Mouse (Mus musculus): ENCODE results near the gene Mbip. TPM values are rescaled to one million over a fixed set of nuclear protein-coding genes. Genes with fewer than 3 reads are reported as not detected.
A peak's percentile ranks its signal among the peaks of the same experiment; 100 is the strongest.

The Mbip gene
- polyA plus RNA-seq, 1 experiment = 37.8 TPM

- TF ChIP-seq CTCF (IDR thresholded peaks at IDR 0.05; ENCODE audit: insufficient read depth, low read length) (no peak), POLR2A (IDR thresholded peaks at IDR 0.05; ENCODE audit: borderline replicate concordance, extremely low read depth, low read depth, low read length) (no peak)
- Histone ChIP-seq H3K4me1 (ENCODE audit: control insufficient read depth, insufficient read depth, low read length) (no peaks in the 10 kb centered on the region), H3K4me3 (replicated peaks; ENCODE audit: extremely low read depth, low read depth, low read length) (no peak overlapping the region)
- 80% methylated on average over 4 of the region's 4 CpGs for WGBS
- DNase-seq = no peak
Measured at GRCm38 (mm10) chr12:56318941-56319340, 26.8 kb downstream of the Mbip start.

- no peaks in the 10 kb centered on the region for H3K4me1 ChIP-seq (ENCODE audit: control insufficient read depth, insufficient read depth, low read length)
- DNase-seq = no peak
- WGBS = 82% methylated on average over 8 of the region's 8 CpGs
- no peak overlapping the region for H3K4me3 ChIP-seq (replicated peaks; ENCODE audit: extremely low read depth, low read depth, low read length)
- TF ChIP-seq CTCF (IDR thresholded peaks at IDR 0.05; ENCODE audit: insufficient read depth, low read length) = no peak
- no peak for TF ChIP-seq POLR2A (IDR thresholded peaks at IDR 0.05; ENCODE audit: borderline replicate concordance, extremely low read depth, low read depth, low read length)
Measured at GRCm38 (mm10) chr12:56318059-56318458, 27.6 kb downstream of the Mbip start.

- Histone ChIP-seq H3K4me3 (replicated peaks; ENCODE audit: extremely low read depth, low read depth, low read length) (no peak overlapping the region), H3K4me1 (ENCODE audit: control insufficient read depth, insufficient read depth, low read length) (no peaks in the 10 kb centered on the region)
- TF ChIP-seq POLR2A (IDR thresholded peaks at IDR 0.05; ENCODE audit: borderline replicate concordance, extremely low read depth, low read depth, low read length) (no peak), CTCF (IDR thresholded peaks at IDR 0.05; ENCODE audit: insufficient read depth, low read length) (no peak)
- no peak for DNase-seq
- 47% methylated on average over 6 of the region's 6 CpGs for WGBS
Measured at GRCm38 (mm10) chr12:56305758-56306157, 39.9 kb downstream of the Mbip start.

GRCm38 (mm10) chr12:56302321-56303017 lies 43.2 kb downstream of the Mbip start:
- TF ChIP-seq CTCF (IDR thresholded peaks at IDR 0.05; ENCODE audit: insufficient read depth, low read length) (no peak), POLR2A (IDR thresholded peaks at IDR 0.05; ENCODE audit: borderline replicate concordance, extremely low read depth, low read depth, low read length) (no peak)
- H3K4me3 ChIP-seq (replicated peaks; ENCODE audit: extremely low read depth, low read depth, low read length) = no peak overlapping the region
- DNase-seq = no peak
- peaks cover 6% of the 10 kb centered on the region; the same call in 1 of the 2 replicates for H3K4me1 ChIP-seq (ENCODE audit: control insufficient read depth, insufficient read depth, low read length)
- WGBS = 32% methylated on average over 4 of the region's 4 CpGs

- peaks cover 6% of the 10 kb centered on the region; the same call in 1 of the 2 replicates for H3K4me1 ChIP-seq (ENCODE audit: control insufficient read depth, insufficient read depth, low read length)
- no peak for DNase-seq
- H3K4me3 ChIP-seq (replicated peaks; ENCODE audit: extremely low read depth, low read depth, low read length) = peak overlapping the region; percentile 55
- WGBS = 12% methylated on average over 27 of the region's 27 CpGs
- TF ChIP-seq POLR2A (IDR thresholded peaks at IDR 0.05; ENCODE audit: borderline replicate concordance, extremely low read depth, low read depth, low read length) (peak; percentile 24; the same call in 1 of the 2 replicates), CTCF (IDR thresholded peaks at IDR 0.05; ENCODE audit: insufficient read depth, low read length) (no peak)
Measured at GRCm38 (mm10) chr12:56301487-56302293, 44.0 kb downstream of the Mbip start.

GRCm38 (mm10) chr12:56299610-56300009 lies 46.1 kb downstream of the Mbip start:
- H3K4me1 ChIP-seq (ENCODE audit: control insufficient read depth, insufficient read depth, low read length) = peaks cover 6% of the 10 kb centered on the region; the same call in 1 of the 2 replicates
- no peak overlapping the region for H3K4me3 ChIP-seq (replicated peaks; ENCODE audit: extremely low read depth, low read depth, low read length)
- DNase-seq = no peak
- WGBS = 58% methylated on average over 3 of the region's 3 CpGs
- TF ChIP-seq POLR2A (IDR thresholded peaks at IDR 0.05; ENCODE audit: borderline replicate concordance, extremely low read depth, low read depth, low read length) = no peak
- TF ChIP-seq CTCF (IDR thresholded peaks at IDR 0.05; ENCODE audit: insufficient read depth, low read length) = no peak

- H3K4me3 ChIP-seq (replicated peaks; ENCODE audit: extremely low read depth, low read depth, low read length) = no peak overlapping the region
- TF ChIP-seq CTCF (IDR thresholded peaks at IDR 0.05; ENCODE audit: insufficient read depth, low read length) = no peak
- TF ChIP-seq POLR2A (IDR thresholded peaks at IDR 0.05; ENCODE audit: borderline replicate concordance, extremely low read depth, low read depth, low read length) = no peak
- peaks cover 6% of the 10 kb centered on the region; the same call in 1 of the 2 replicates for H3K4me1 ChIP-seq (ENCODE audit: control insufficient read depth, insufficient read depth, low read length)
- no peak for DNase-seq
- 31% methylated on average over 1 of the region's 1 CpGs for WGBS
Measured at GRCm38 (mm10) chr12:56298919-56299318, 46.8 kb downstream of the Mbip start.

- 28% methylated on average over 21 of the region's 21 CpGs for WGBS
- no peak overlapping the region for H3K4me3 ChIP-seq (replicated peaks; ENCODE audit: extremely low read depth, low read depth, low read length)
- DNase-seq = no peak
- H3K4me1 ChIP-seq (ENCODE audit: control insufficient read depth, insufficient read depth, low read length) = peaks cover 6% of the 10 kb centered on the region; the same call in 1 of the 2 replicates
- no peak for TF ChIP-seq CTCF (IDR thresholded peaks at IDR 0.05; ENCODE audit: insufficient read depth, low read length)
- TF ChIP-seq POLR2A (IDR thresholded peaks at IDR 0.05; ENCODE audit: borderline replicate concordance, extremely low read depth, low read depth, low read length) = no peak
Measured at GRCm38 (mm10) chr12:56297921-56298830, 47.5 kb downstream of the Mbip start.

GRCm38 (mm10) chr12:56297099-56297498 lies 48.6 kb downstream of the Mbip start:
- TF ChIP-seq CTCF (IDR thresholded peaks at IDR 0.05; ENCODE audit: insufficient read depth, low read length) = no peak
- no peak for TF ChIP-seq POLR2A (IDR thresholded peaks at IDR 0.05; ENCODE audit: borderline replicate concordance, extremely low read depth, low read depth, low read length)
- H3K4me3 ChIP-seq (replicated peaks; ENCODE audit: extremely low read depth, low read depth, low read length) = no peak overlapping the region
- DNase-seq = no peak
- 61% methylated on average over 5 of the region's 5 CpGs for WGBS
- peaks cover 6% of the 10 kb centered on the region; the same call in 1 of the 2 replicates for H3K4me1 ChIP-seq (ENCODE audit: control insufficient read depth, insufficient read depth, low read length)

Measured in lung, adult 2 months (tissue).